Mouse (Mus musculus) gastrocnemius, postnatal 14 days (tissue): ENCODE data around the gene Nrbp1. TPM values are rescaled to one million over a fixed set of nuclear protein-coding genes. Genes with fewer than 3 reads are reported as not detected.
A peak's percentile ranks its signal among the peaks of the same experiment; 100 is the strongest.

ENCODE experiments used
- DNase-seq: peaks from one replicate; pipeline ENCODE4 v3.0.0; 2021; ENCODE audit warnings: mixed read lengths
- intact Hi-C: fragments of 180-260 bp; cut with DNase I; formaldehyde crosslinking; loops from one replicate; pipeline ENCODE4 v1.15.1; 2025; ENCODE audit warnings: low total_unique reads
- long read RNA-seq, 2 experiments: library from polyadenylated mRNA; stranded (forward); transcript quantifications; one replicate each; pipeline ENCODE4 v2.0.0; 2021
- total RNA-seq, 2 experiments: library from RNA; stranded (reverse); gene quantifications; 2 replicates each; pipeline ENCODE4 v1.2.3; 2021

Nrbp1 gene
- total RNA-seq: 10 to 100 TPM; 61.1 to 63.4 TPM
- long read RNA-seq, experiment 1, transcript Nrbp1-207 (19 exons, 2,221 nt): minor isoform, 5 of 115 reads
- long read RNA-seq, experiment 1, transcript Nrbp1-201 (18 exons, 2,203 nt): major isoform, 94 of 115 reads
- long read RNA-seq, experiment 1, partial matches to known transcripts: 7 of 115 reads
- long read RNA-seq, experiment 1, other reads (novel, unspliced or antisense): 9 of 115 reads
- long read RNA-seq, experiment 2, transcript Nrbp1-201 (18 exons, 2,203 nt): major isoform, 95 of 128 reads
- long read RNA-seq, experiment 2, transcript Nrbp1-207 (19 exons, 2,221 nt): minor isoform, 11 of 128 reads
- long read RNA-seq, experiment 2, partial matches to known transcripts: 8 of 128 reads
- long read RNA-seq, experiment 2, other reads (novel, unspliced or antisense): 13 of 128 reads

DNA sequence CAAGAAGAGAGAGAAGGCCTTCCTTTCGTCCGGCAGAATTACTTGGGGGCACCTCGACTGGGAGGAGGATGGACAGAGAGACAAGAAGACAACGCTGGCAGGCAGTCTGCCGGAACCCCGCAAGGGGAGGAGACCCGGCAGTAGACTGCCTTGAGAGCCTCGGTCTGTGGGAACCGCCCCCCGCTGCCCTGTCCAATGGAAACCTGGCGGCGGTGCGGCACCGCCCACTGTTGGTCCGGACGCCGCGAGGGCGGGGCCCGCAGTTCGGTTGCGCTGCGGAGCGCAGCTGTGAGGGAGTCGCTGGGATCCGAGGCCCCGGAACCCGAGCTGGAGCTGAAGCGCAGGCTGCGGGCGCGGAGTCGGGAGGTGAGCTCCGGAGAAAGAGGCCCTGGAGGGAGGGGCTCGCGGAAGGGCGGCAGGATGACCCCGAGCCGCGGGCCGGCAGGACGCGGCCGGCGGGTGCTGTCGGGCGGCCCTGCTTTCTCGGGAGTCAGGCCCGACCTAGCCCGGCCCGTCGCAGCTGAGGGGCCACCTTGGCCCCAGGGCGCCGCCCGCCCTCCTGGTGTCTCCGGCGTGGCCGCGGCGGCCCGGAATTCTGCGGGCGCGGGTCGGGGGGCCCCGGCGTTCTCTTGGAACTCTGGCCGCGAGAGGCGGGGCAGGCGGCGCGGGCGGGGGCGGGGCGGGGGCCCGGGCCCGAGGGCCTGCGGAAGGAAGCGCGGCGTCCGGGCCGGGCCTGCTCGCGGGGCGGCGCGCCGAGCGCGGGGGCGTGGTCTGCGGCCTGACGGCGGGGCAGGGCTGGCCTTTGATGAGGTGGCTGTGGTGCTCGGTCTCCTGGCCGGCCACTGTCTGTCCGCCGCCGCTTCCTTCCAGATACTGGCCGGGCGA lies at the start of gene Nrbp1, which contains the start of gene Gm9970:
Gene Nrbp1 (plus strand): TSS at position 228 of the 885 bp plus-strand sequence.
Gene Gm9970 (minus strand): TSS at position 596 of the 885 bp plus-strand sequence.
- intact Hi-C loops: no loop called here
- peak; percentile 97 for DNase-seq

DNA sequence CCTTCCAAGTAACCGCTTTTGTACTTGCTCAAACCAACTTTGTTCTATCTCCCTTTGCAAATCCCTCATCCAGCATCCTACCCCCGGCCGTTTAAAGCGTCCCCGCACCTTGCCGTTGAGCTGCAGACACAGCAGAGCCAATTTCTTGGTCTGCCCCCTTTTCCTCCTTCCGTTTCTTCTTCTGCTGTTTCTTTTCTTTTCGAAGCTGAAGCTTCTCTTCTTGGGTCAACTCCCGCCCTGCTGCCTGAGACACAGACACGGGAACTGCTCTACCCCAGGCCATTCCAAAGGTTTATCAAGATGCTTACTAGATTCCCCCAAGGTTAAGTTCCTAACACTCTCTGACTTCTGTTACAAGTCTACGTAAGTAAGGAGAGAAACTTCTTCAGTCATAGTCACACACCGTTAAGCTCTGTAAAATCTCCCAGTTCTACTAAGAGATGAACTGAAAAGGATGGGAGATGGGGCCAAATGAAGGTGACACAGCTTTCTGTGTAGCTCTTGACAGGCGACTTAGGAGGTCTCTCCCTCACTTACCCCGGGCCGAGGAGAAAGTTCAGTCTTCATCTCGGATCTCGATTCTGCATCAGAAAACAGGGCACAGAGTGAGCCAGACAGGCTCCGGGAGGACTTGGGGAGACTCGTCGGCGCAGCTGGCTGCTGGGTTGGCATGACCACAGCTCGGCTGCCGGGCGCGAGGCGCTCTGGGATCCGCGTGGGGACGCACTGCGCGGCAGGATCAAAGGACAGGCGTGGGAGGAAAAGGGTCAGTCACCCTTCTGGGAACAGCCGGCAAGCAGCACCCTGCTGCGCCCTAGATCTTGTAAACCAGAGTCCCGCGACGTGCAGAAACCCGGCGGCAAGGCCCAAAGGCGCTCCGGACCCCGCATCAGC lies 48.4 kb upstream of the Nrbp1 start:
- intact Hi-C loops: no loop called here

DNA sequence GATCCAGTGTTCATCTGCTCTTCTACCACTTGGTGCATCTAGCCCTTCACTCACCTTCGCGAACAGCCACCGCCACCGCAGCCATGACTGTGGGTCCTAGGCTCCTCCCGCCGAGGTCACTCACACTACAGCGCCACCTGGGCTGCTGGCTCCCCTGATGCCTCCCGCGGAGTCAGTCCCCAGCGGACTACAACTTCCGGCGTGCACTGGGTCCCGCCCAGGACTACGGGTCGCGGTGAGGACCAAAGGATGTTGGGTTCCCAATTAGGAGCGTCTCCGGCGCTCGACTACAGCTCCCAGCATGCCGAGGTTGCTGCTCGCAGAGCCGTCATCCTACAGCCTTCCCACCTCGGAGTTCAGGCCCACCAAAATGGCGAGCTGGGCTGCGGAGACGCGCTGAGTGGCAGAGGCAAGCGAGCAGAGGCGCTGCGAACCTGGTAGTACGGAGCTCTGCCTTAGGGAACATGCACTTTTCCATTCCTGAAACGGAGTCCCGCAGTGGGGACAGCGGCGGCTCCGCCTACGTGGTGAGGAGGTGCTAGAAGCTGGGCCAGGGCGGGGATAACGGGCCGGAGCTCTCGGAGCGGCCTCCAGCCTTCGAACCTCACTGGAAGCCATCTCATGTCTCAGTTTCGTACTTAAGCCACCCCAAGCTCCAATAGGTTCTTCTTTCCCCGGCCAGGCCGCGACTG lies 47.6 kb upstream of the Nrbp1 start, which contains the start of the genes Snx17 and Eif2b4:
Gene Snx17 (plus strand): TSS at position 289 of the 692 bp plus-strand sequence.
Gene Eif2b4 (minus strand): TSS at position 492 of the 692 bp plus-strand sequence.
- intact Hi-C loops: no loop called here
- peak; percentile 99 for DNase-seq

More for the DNA sequence above, 48.4 kb upstream of the Nrbp1 start:
- peak; percentile 74 for DNase-seq

DNA sequence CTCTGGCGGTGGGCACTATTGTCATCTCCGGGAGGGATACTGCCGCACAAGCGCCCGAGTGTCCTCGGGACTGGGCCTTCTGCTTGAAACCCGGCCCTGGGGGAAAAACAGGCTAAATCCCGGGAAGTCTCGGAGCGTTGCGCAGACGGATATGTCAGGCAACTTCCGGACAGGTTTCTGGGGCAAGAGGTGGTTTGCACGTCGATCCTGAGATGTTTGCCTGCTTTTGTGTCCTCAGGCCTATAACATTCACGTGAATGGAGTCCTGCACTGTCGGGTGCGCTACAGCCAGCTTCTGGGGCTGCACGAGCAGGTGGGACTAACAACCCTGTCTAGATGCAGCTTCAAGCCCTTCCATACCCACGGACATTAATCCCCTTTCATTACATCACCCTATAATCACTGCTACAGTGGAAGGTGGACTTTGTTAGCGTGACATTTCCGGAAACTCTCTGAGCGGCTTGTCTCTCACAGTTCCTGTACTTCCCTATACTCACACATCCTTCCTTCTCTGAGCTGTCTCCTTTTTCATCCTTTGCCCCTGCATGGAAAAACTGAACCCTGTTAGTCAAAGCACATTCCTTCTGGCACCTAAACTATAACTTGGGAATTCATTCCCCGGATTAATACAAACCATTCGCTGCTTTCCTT lies 46.9 kb upstream of the Nrbp1 start:
- no peak for DNase-seq
- intact Hi-C loops: no loop called here

GRCm38 (mm10) chr5:31194486-31195485 lies 45.9 kb upstream of the Nrbp1 start:
- DNase-seq: no peak
- intact Hi-C loops: no loop called here

DNA sequence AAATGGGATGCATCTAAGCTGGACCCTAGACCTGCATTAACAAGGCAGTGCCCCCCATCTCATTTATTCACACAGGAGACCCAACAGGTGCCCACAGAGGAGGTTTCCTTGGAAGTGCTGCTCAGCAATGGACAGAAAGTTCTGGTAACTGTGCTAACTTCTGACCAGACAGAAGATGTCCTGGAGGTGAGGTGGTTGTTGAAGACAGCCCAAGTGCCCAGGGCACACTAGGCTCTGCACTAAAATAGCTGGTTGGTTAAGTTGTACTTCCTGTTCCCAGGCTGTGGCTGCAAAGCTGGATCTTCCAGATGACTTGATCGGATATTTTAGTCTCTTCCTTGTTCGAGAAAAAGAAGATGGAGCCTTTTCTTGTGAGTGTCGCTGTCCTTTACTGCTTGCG lies 45.0 kb upstream of the Nrbp1 start:
- intact Hi-C loops: no loop called here
- DNase-seq: no peak

- intact Hi-C loops: no loop called here
- DNase-seq: no peak
These were observed 44.5 kb upstream of the Nrbp1 start for GRCm38 (mm10) chr5:31196207-31196606.

GRCm38 (mm10) chr5:31197072-31197471 lies 43.6 kb upstream of the Nrbp1 start:
- no peak for DNase-seq
- intact Hi-C loops: no loop called here

DNA sequence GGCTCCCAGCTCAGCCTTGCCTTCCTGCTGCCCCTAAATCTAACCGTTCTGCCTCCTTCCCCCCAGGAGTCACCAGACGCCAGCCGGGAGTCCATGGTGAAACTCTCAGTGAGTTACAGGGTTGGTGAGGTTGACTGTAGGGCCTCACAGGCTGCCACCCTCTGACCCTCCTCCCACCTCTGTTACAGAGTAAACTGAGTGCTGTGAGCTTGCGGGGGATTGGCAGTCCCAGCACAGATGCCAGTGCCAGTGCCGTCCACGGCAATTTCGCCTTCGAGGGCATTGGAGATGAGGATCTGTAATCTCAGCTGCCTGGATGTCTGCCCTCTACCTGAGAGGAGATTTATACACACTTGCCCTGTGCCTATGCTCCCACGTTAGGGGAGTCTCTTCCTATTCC lies 42.5 kb upstream of the Nrbp1 start:
- no peak for DNase-seq
- intact Hi-C loops: no loop called here

DNA sequence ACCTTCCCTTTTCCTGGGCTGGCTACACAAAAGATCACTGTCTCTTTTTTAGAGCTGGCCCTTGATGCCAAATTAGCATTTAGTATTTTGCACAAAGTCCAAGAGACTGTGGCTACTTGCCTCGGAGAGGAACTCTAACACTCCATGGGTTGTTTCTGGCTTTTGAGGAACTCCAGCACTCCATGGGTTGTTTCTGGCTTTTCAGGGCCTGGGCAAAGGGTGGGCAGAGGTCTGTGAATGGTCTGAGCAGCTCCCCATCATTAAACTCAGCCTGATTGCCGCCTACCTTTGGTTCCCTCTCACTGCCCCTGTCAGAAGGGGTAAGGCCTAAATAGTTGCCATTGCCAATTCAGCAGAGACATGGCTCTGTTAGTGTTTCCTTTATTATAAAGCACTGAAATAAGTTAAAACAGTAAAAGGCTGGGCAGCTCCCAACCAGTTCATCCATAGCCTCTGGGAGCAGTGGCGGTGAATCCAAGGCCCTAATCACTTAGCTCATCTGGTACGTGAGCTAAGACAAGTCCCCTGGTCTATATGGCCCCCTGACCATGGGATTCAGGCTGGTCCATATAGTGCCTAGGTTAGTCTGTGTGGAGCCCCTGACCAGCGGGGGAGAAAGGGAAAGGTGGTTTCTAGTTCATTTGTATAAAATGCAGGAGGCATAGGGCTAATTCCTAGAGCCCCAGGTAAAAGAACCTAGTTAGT lies 41.9 kb upstream of the Nrbp1 start:
- no peak for DNase-seq
- intact Hi-C loops: no loop called here

DNA sequence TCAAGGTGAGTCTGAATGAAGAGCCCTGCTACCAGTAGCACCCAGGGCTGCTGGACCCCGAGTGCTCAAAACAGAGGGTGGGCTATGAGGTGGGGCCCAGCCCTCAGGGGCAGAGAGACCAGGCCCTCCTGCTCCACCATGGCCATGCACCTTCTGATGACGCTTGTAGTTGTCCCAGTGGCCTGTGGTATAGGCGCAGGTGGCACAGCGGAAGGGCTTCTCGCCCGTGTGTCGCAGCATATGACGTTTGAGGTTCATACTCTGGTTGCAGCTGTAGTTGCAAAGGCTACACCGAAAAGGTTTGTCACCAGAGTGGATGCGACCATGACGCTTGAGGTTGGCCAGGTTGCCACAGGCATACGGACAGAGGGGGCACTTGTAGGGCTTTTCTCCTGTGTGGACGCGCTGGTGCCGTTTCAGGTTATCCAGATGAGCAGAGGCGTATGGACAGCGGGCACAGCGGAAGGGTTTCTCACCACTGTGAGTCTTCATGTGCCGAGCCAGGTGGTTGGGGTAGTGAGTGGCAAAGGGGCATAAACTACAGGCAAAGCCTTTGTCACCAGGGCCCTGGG lies 41.3 kb upstream of the Nrbp1 start:
- DNase-seq: no peak

GRCm38 (mm10) chr5:31199893-31200292 lies 40.8 kb upstream of the Nrbp1 start:
- no peak for DNase-seq
- intact Hi-C loops: no loop called here

More for the DNA sequence above, 41.3 kb upstream of the Nrbp1 start:
- intact Hi-C loops: no loop called here

- intact Hi-C loops: no loop called here
- no peak for DNase-seq
These were observed 40.3 kb upstream of the Nrbp1 start for GRCm38 (mm10) chr5:31200327-31200768.

GRCm38 (mm10) chr5:31201042-31201741 lies 39.5 kb upstream of the Nrbp1 start:
- intact Hi-C loops: no loop called here
- no peak for DNase-seq
